Mouse (Mus musculus) mouse trophoblast stem cell (cell line): Measurements from ENCODE around the gene Gli2.

Experiments
- in situ Hi-C, 2 experiments: fragments of 300-500 bp; cut with MseI, MboI; formaldehyde crosslinking; loops; 2 replicates in 1 of 2; 3 replicates in 1 of 2; pipeline ENCODE4 v1.15.1; 2025

The Gli2 gene

GRCm38 (mm10) chr1:118953031-118953430 lies 100.4 kb downstream of the Gli2 start:
- in situ Hi-C loops = no loop called here

- in situ Hi-C loops = no loop called here
These were observed 101.1 kb downstream of the Gli2 start for GRCm38 (mm10) chr1:118952318-118952717.

- in situ Hi-C loops = no loop called here
These were observed 105.0 kb downstream of the Gli2 start for GRCm38 (mm10) chr1:118948407-118948806.

- in situ Hi-C loops = no loop called here
These were observed 106.2 kb downstream of the Gli2 start for GRCm38 (mm10) chr1:118947221-118947620.

- in situ Hi-C loops = no loop called here
These were observed 112.1 kb downstream of the Gli2 start for GRCm38 (mm10) chr1:118941336-118941735.

- in situ Hi-C loops = no loop called here
These were observed 113.1 kb downstream of the Gli2 start for GRCm38 (mm10) chr1:118940269-118940840.

GRCm38 (mm10) chr1:118938206-118938605 lies 115.2 kb downstream of the Gli2 start:
- in situ Hi-C loops = no loop called here

- in situ Hi-C loops = no loop called here
These were observed 117.3 kb downstream of the Gli2 start for GRCm38 (mm10) chr1:118936108-118936507.

GRCm38 (mm10) chr1:118935518-118935917 lies 117.9 kb downstream of the Gli2 start:
- in situ Hi-C loops = no loop called here

- in situ Hi-C loops = no loop called here
These were observed 121.3 kb downstream of the Gli2 start for GRCm38 (mm10) chr1:118932167-118932566.

GRCm38 (mm10) chr1:118927543-118928354 lies 125.7 kb downstream of the Gli2 start:
- in situ Hi-C loops = no loop called here

GRCm38 (mm10) chr1:118926556-118926955 lies 126.9 kb downstream of the Gli2 start:
- in situ Hi-C loops = no loop called here

- in situ Hi-C loops = no loop called here
These were observed 131.2 kb downstream of the Gli2 start for GRCm38 (mm10) chr1:118922189-118922588.

- in situ Hi-C loops = no loop called here
These were observed 135.7 kb downstream of the Gli2 start for GRCm38 (mm10) chr1:118917520-118918220.

- in situ Hi-C loops = no loop called here
These were observed 136.8 kb downstream of the Gli2 start for GRCm38 (mm10) chr1:118916477-118917075.

GRCm38 (mm10) chr1:118913414-118914385 lies 139.7 kb downstream of the Gli2 start:
- in situ Hi-C loops = no loop called here

GRCm38 (mm10) chr1:118912929-118913328 lies 140.5 kb downstream of the Gli2 start:
- in situ Hi-C loops = no loop called here

GRCm38 (mm10) chr1:118911427-118911727 lies 142.0 kb downstream of the Gli2 start:
- in situ Hi-C loops = no loop called here

GRCm38 (mm10) chr1:118910693-118911426 lies 142.6 kb downstream of the Gli2 start:
- in situ Hi-C loops = no loop called here

GRCm38 (mm10) chr1:118909051-118909450 lies 144.4 kb downstream of the Gli2 start:
- in situ Hi-C loops = no loop called here

GRCm38 (mm10) chr1:118907574-118907973 lies 145.8 kb downstream of the Gli2 start:
- in situ Hi-C loops = no loop called here
